Mouse (Mus musculus) heart, postnatal 0 days (tissue): ENCODE data around the gene Hist1h2ap. TPM values are rescaled to one million over a fixed set of nuclear protein-coding genes. Genes with fewer than 3 reads are reported as not detected.
"Not testable (repeated sequence)": the region's sequence is repeated elsewhere in the genome, so short reads cannot be mapped to it uniquely, and the experiment has no call there.

Experiments used
- ATAC-seq: fragments of 200-750 bp; cut with Nextera tagmentation; 2 replicates; pipeline ENCODE4 v1.8.0; 2017; ENCODE audit warnings: low read depth, moderate number of reproducible peaks, moderate library complexity; ENCODE audit not compliant: insufficient read depth
- DNase-seq: peaks from one replicate; pipeline ENCODE4 v3.0.0-alpha.2; 2016; ENCODE audit warnings: low spot score
- H3K27ac ChIP-seq: fragments of 300-500 bp; sonication (generic); 2 replicates; pipeline ENCODE4 v1.5.1; 2014; ENCODE audit warnings: low read depth, mild to moderate bottlenecking
- H3K27me3 ChIP-seq: fragments of 300-500 bp; sonication (generic); 2 replicates; pipeline ENCODE4 v1.6.1; 2014; ENCODE audit warnings: low read length, mixed read lengths; ENCODE audit not compliant: control insufficient read depth, insufficient read depth
- H3K36me3 ChIP-seq: fragments of 300-500 bp; sonication (generic); replicated peaks from 2 replicates; pipeline ENCODE4 v1.6.1; 2014; ENCODE audit warnings: low read length, mixed read lengths; ENCODE audit not compliant: control insufficient read depth, insufficient read depth
- H3K4me1 ChIP-seq: fragments of 300-500 bp; sonication (generic); 2 replicates; pipeline ENCODE4 v1.6.1; 2014; ENCODE audit warnings: antibody characterized with exemption; ENCODE audit not compliant: control insufficient read depth, insufficient read depth
- H3K4me2 ChIP-seq: fragments of 300-500 bp; sonication (generic); 2 replicates; pipeline ENCODE4 v1.6.1; 2014; ENCODE audit warnings: low read depth, mild to moderate bottlenecking, low read length, moderate library complexity
- H3K4me3 ChIP-seq: fragments of 300-500 bp; sonication (generic); 2 replicates; pipeline ENCODE4 v1.5.1; 2014; ENCODE audit warnings: low read depth, low read length
- H3K9ac ChIP-seq: fragments of 300-500 bp; sonication (generic); replicated peaks from 2 replicates; pipeline ENCODE4 v1.6.1; 2014; ENCODE audit warnings: low read depth, low read length, mixed read lengths
- H3K9me3 ChIP-seq: fragments of 300-500 bp; sonication (generic); replicated peaks from 2 replicates; pipeline ENCODE4 v1.6.1; 2016; ENCODE audit warnings: low read length; ENCODE audit not compliant: control insufficient read depth
- CTCF ChIP-seq: IDR thresholded peaks from 2 replicates; pipeline ENCODE4 v1.5.1; 2016; ENCODE audit warnings: antibody characterized with exemption, control low read depth, low read depth
- EP300 ChIP-seq: IDR thresholded peaks from 2 replicates; pipeline ENCODE4 v1.6.1; 2016; ENCODE audit warnings: antibody characterized with exemption, low read depth
- WGBS: fragments of 180-500 bp; shearing (Covaris S2); extraction: QIAGEN DNeasy Blood & Tissue Kit; methylation state at CpG from one replicate; pipeline ENCODE4 v1.1.7; 2014; 5-methylcytosine and 5-hydroxymethylcytosine counted together
- polyA plus RNA-seq: library from polyadenylated mRNA; unstranded; fragments of >200 nt; fragmentation: Nextera tagmentation; extraction: Ambion mirVana; gene quantifications from 2 replicates; pipeline ENCODE4 v1.2.1, GENCODE M21; 2015
- total RNA-seq: library from RNA; depleted of rRNA; stranded (reverse); fragments of >200 nt; gene quantifications from 2 replicates; pipeline ENCODE4 v1.2.3, GENCODE M21; 2014; ENCODE audit warnings: low replicate concordance

The Hist1h2ap gene
- total and polyA plus RNA-seq, 2 experiments from 2014 or later: 664 to 1,927 TPM

DNA sequence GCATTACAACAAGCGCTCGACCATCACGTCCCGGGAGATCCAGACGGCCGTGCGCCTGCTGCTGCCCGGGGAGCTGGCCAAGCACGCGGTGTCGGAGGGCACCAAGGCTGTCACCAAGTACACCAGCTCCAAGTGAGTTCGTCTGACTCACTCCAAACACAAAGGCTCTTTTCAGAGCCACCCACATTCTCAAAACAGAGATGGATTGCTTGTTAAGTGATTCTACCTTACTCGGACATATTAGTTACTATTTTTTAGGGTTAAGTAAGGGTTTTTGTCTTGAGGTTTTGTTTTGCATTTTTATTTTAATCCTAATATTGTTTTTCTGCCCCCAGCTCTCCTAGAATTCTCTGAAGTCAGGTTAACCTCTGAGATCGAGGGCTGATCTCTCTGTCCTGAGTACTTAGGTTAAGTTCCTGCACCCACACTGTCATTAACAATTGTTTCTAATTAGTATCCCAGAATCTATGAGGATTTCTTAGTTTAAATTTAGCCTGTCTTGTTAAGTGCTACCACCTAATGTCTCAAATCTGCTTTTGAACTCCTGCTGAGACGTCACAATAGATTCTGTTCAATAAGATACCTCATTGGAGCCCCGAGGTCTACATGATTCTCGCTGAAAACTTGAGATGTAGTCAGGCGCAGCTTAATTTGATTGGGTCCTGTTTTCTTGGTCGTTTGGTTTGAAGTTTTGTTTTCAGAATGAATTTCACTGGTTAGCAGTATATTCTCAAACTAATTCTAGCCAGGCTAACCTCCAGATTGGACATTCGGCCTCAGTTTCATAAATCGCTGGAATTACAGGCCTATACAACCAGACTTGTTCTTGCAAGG, 45.3 kb downstream of the Hist1h2ap start:
- WGBS: 37% methylated on average over 14 of the region's 21 CpGs
- TF ChIP-seq EP300 (no peak), CTCF (no peak)
- no peak for DNase-seq
- peak; percentile 13; the same call in 1 of the 2 replicates for ATAC-seq
- peaks cover 30% of the 10 kb centered on the region for H3K4me1 ChIP-seq
- H3K4me3 ChIP-seq: peak overlapping the region; percentile 45; the same call in 1 of the 2 replicates
- no peaks in the 10 kb centered on the region for H3K27me3 ChIP-seq
- no peak overlapping the region; the same call in 1 of the 2 replicates for H3K9ac ChIP-seq
- peak overlapping the region; percentile 77 for H3K27ac ChIP-seq
- H3K9me3 ChIP-seq: no peaks in the 10 kb centered on the region
- H3K36me3 ChIP-seq: no peaks in the 10 kb centered on the region
- peak overlapping the region; percentile 50 for H3K4me2 ChIP-seq

DNA sequence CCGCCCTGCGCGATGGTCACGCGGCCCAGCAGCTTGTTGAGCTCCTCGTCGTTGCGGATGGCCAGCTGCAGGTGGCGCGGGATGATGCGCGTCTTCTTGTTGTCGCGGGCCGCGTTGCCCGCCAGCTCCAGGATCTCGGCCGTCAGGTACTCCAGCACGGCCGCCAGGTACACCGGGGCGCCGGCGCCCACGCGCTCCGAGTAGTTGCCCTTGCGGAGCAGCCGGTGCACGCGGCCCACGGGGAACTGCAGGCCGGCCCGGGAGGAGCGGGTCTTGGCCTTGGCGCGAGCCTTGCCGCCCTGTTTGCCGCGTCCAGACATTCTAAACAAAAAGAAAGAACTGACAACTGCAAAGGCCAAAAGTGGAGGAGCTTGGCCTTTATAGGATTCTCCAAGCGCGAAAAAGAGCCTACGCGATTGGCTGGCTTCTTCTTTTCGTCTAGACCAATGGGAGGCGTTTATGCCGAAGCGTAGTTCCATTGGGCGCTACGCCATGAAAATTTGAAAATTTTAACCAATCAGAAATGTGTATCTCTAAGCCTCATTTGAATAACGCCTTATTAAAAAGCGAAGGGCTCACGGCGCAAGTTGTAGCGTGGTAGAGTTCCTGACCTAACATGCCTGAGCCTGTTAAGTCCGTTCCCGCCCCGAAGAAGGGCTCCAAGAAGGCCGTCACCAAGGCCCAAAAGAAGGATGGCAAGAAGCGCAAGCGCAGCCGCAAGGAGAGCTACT, 46.2 kb downstream of the Hist1h2ap start, which contains the start of the genes Hist1h2an and Hist1h2bp:
TSS of gene Hist1h2an (minus strand) at position 320 of the 731 bp plus-strand sequence.
TSS of gene Hist1h2bp (plus strand) at position 563 of the 731 bp plus-strand sequence.
- peak within 1 kb of the TSS; percentile 50 for H3K4me2 ChIP-seq
- not testable (repeated sequence) for H3K27me3 ChIP-seq, H3K36me3 ChIP-seq, H3K9ac ChIP-seq, H3K9me3 ChIP-seq
- peak within 1 kb of the TSS; percentile 45 for H3K4me3 ChIP-seq
- H3K27ac ChIP-seq: peak within 1 kb of the TSS; percentile 77
- ATAC-seq (peak; percentile 92), DNase-seq (peak; percentile 98)
- H3K4me1 ChIP-seq: peaks cover 34% of the 10 kb centered on the region
- 0% methylated on average over 34 of the region's 63 CpGs for WGBS
- peak; percentile 25; the same call in 1 of the 2 replicates for TF ChIP-seq EP300

DNA sequence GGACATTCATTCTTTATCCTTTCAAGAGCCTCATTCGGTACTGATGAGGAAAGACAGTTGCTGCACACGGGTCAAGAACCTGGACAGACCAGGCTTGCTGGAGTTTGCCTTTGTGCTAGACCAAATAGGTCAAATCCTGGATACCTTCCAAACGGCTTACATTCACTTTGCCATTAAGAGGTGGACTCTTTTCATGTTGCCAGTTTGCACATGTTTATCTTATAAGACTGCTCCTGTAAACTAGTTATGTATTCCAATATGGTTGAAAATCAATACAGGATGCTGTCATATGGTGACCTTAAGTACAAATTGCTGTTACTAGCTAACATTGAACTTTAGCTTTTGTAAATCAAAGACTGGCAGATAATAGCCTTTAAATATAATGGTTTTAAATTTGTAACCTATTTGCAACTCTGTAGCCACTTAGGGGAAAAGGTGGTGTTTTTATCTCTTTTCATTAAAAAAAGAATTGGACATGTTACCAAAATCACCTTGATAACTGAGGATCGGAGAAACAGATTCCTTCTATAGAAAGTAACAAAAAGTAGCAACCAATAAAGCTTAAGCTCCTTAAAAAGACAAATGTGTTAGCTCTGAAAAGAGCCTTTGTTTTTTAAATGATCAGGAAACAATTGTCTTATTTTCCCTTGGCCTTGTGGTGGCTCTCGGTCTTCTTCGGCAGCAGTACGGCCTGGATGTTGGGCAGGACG, 47.0 kb downstream of the Hist1h2ap start:
- peak overlapping the region; percentile 50 for H3K4me2 ChIP-seq
- peak overlapping the region; percentile 45 for H3K4me3 ChIP-seq
- H3K9ac ChIP-seq: no peak overlapping the region; the same call in 1 of the 2 replicates
- DNase-seq: no peak
- H3K27me3 ChIP-seq: no peaks in the 10 kb centered on the region
- peak overlapping the region; percentile 77 for H3K27ac ChIP-seq
- 11% methylated on average over 8 of the region's 8 CpGs for WGBS
- no peak for TF ChIP-seq EP300
- no peak for TF ChIP-seq CTCF
- no peaks in the 10 kb centered on the region for H3K9me3 ChIP-seq
- H3K36me3 ChIP-seq: no peaks in the 10 kb centered on the region
- peaks cover 34% of the 10 kb centered on the region for H3K4me1 ChIP-seq
- no peak for ATAC-seq

DNA sequence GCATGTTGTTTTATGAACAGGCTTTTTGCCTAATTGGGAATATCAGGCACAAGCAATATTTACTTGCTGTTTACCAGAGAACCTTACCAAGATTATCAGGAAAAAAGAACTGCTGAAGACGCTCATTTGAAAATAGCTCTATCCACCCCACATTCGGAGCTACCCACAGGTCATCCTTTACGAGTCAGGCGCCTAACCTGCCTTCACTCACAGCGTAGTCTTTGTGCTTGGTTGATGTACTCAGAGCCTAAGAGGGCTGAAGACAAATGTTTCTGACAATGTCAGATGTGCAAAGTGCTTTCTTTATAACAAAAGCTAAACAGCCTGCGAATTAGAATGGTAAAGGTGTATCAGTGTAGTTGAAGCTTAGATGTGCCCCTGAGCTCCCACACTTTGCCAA, 49.0 kb downstream of the Hist1h2ap start:
- no peak for DNase-seq
- peak overlapping the region; percentile 72 for H3K27ac ChIP-seq

DNA sequence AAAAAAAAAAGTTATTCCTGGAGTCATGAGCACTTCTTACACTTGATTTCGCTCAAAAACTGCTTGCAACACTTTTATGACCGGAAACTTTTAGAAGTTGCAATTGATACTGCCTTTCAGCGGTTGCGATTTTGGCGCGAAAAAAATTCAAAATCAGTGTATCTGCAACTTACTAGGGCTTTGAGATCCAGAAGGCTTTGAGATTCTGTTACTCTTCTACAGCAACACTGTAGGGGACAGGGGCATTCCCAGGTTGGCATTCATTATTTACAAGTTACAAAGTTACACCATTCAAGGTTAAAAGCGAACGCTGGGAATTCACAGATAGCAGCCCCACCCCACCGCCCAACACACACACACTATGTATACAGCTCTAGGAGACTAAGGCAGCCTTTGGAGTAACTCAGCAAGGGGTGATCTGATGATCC, 49.6 kb downstream of the Hist1h2ap start:
- H3K36me3 ChIP-seq: no peaks in the 10 kb centered on the region
- peak overlapping the region; percentile 47 for H3K4me3 ChIP-seq
- TF ChIP-seq EP300 (no peak), CTCF (no peak)
- H3K9me3 ChIP-seq: no peaks in the 10 kb centered on the region
- H3K4me2 ChIP-seq: peak overlapping the region; percentile 68
- no peaks in the 10 kb centered on the region for H3K27me3 ChIP-seq
- no peak for DNase-seq
- peak overlapping the region; percentile 72 for H3K27ac ChIP-seq
- peak overlapping the region; percentile 62; the same call in 1 of the 2 replicates for H3K9ac ChIP-seq
- no peak for ATAC-seq
- WGBS: 4% methylated on average over 9 of the region's 9 CpGs
- H3K4me1 ChIP-seq: peaks cover 34% of the 10 kb centered on the region

More for the DNA sequence above, 49.0 kb downstream of the Hist1h2ap start:
- Histone ChIP-seq H3K27me3 (no peaks in the 10 kb centered on the region), H3K9ac (0 out of 2 replicates have a peak overlapping the region, but pooled peaks have one; percentile 62), H3K36me3 (no peaks in the 10 kb centered on the region), H3K4me2 (peak overlapping the region; percentile 68; the same call in 1 of the 2 replicates), H3K4me1 (peaks cover 34% of the 10 kb centered on the region), H3K9me3 (no peaks in the 10 kb centered on the region), H3K4me3 (no peak overlapping the region)
- WGBS: 56% methylated on average over 6 of the region's 6 CpGs
- no peak for ATAC-seq
- TF ChIP-seq EP300 (no peak), CTCF (no peak)
